Mouse (Mus musculus) lung, embryonic 14.5 days (tissue): ENCODE results near the gene Tanc1. TPM values are rescaled to one million over a fixed set of nuclear protein-coding genes. Genes with fewer than 3 reads are reported as not detected.

Source experiments
- ATAC-seq: fragments of 200-750 bp; cut with Nextera tagmentation; 2 replicates; pipeline ENCODE4 v1.8.0; 2017; ENCODE audit warnings: mild to moderate bottlenecking, moderate TSS enrichment, moderate library complexity; ENCODE audit not compliant: insufficient read depth
- DNase-seq: peaks from one replicate; pipeline ENCODE4 v3.0.0-alpha.2; 2015
- H3K27ac ChIP-seq: fragments of 300-500 bp; sonication (generic); 2 replicates; pipeline ENCODE4 v1.5.1; 2014; ENCODE audit warnings: low read depth, mild to moderate bottlenecking, moderate library complexity
- H3K27me3 ChIP-seq: fragments of 300-500 bp; sonication (generic); 2 replicates; pipeline ENCODE4 v1.6.1; 2014; ENCODE audit warnings: low read length, control low read depth; ENCODE audit not compliant: insufficient read depth
- H3K36me3 ChIP-seq: fragments of 300-500 bp; sonication (generic); 2 replicates; pipeline ENCODE4 v1.6.1; 2014; ENCODE audit warnings: control low read depth; ENCODE audit not compliant: insufficient read depth
- H3K4me1 ChIP-seq: fragments of 300-500 bp; sonication (generic); 2 replicates; pipeline ENCODE4 v1.6.1; 2014; ENCODE audit warnings: antibody characterized with exemption, control low read depth; ENCODE audit not compliant: insufficient read depth
- H3K4me2 ChIP-seq: fragments of 300-500 bp; sonication (generic); 2 replicates; pipeline ENCODE4 v1.6.1; 2014; ENCODE audit warnings: mild to moderate bottlenecking
- H3K4me3 ChIP-seq: fragments of 300-500 bp; sonication (generic); 2 replicates; pipeline ENCODE4 v1.5.1; 2014; ENCODE audit warnings: low read depth, low read length
- H3K9ac ChIP-seq: fragments of 300-500 bp; sonication (generic); 2 replicates; pipeline ENCODE4 v1.6.1; 2014
- H3K9me3 ChIP-seq: fragments of 300-500 bp; sonication (generic); 2 replicates; pipeline ENCODE4 v1.6.1; 2016; ENCODE audit warnings: low read depth, low read length, control low read depth
- CTCF ChIP-seq: IDR thresholded peaks from 2 replicates; pipeline ENCODE4 v1.5.1; 2016; ENCODE audit warnings: antibody characterized with exemption, low read depth
- whole genome bisulfite sequencing: fragments of 180-500 bp; shearing (Covaris S2); extraction: QIAGEN DNeasy Blood & Tissue Kit; methylation state at CpG from one replicate; pipeline ENCODE4 v1.1.7; 2014; 5-methylcytosine and 5-hydroxymethylcytosine counted together
- polyA plus RNA-seq: library from polyadenylated mRNA; unstranded; fragments of >200 nt; fragmentation: Nextera tagmentation; extraction: Ambion mirVana; gene quantifications from 2 replicates; pipeline ENCODE4 v1.2.1, GENCODE M21; 2014

The Tanc1 gene
- polyA plus RNA-seq, 1 experiment from 2014 or later: 31.0 TPM

- TF ChIP-seq CTCF: no peak
- H3K4me2 ChIP-seq: no peak overlapping the region
- WGBS: 55% methylated on average over 13 of the region's 13 CpGs
- 0 out of 2 replicates have a peak, but pooled peaks cover 3% of the 10 kb centered on the region for H3K4me1 ChIP-seq
- no peaks in the 10 kb centered on the region for H3K9me3 ChIP-seq
- ATAC-seq (no peak), DNase-seq (no peak)
- H3K27me3 ChIP-seq: no peaks in the 10 kb centered on the region
- H3K27ac ChIP-seq: no peak overlapping the region
- no peak overlapping the region for H3K4me3 ChIP-seq
- no peak overlapping the region for H3K9ac ChIP-seq
- no peaks in the 10 kb centered on the region for H3K36me3 ChIP-seq
Observed at GRCm38 (mm10) chr2:59707922-59708706, 96.3 kb downstream of the Tanc1 start.

- ATAC-seq: no peak
- WGBS: 83% methylated on average over 6 of the region's 6 CpGs
- no peak for TF ChIP-seq CTCF
- no peak overlapping the region for H3K4me2 ChIP-seq
- no peak overlapping the region for H3K9ac ChIP-seq
- H3K4me3 ChIP-seq: no peak overlapping the region
- H3K9me3 ChIP-seq: no peaks in the 10 kb centered on the region
- no peak for DNase-seq
- H3K27me3 ChIP-seq: no peaks in the 10 kb centered on the region
- no peaks in the 10 kb centered on the region for H3K36me3 ChIP-seq
- no peak overlapping the region for H3K27ac ChIP-seq
- H3K4me1 ChIP-seq: 0 out of 2 replicates have a peak, but pooled peaks cover 8% of the 10 kb centered on the region
Observed at GRCm38 (mm10) chr2:59710771-59711170, 98.9 kb downstream of the Tanc1 start.

- no peak for TF ChIP-seq CTCF
- Histone ChIP-seq H3K36me3 (no peaks in the 10 kb centered on the region), H3K4me1 (0 out of 2 replicates have a peak, but pooled peaks cover 8% of the 10 kb centered on the region), H3K27ac (peak overlapping the region; percentile 81), H3K4me3 (no peak overlapping the region), H3K9me3 (no peaks in the 10 kb centered on the region), H3K4me2 (no peak overlapping the region), H3K9ac (no peak overlapping the region), H3K27me3 (no peaks in the 10 kb centered on the region)
- DNase-seq (no peak), ATAC-seq (0 out of 2 replicates have a peak, but pooled peaks have one; percentile 50)
- WGBS: 47% methylated on average over 8 of the region's 8 CpGs
Observed at GRCm38 (mm10) chr2:59711992-59712391, 100.2 kb downstream of the Tanc1 start.

GRCm38 (mm10) chr2:59712484-59712883 is 100.6 kb downstream of the Tanc1 start:
- Histone ChIP-seq H3K9me3 (no peaks in the 10 kb centered on the region), H3K36me3 (no peaks in the 10 kb centered on the region), H3K4me3 (no peak overlapping the region), H3K4me2 (no peak overlapping the region), H3K27me3 (no peaks in the 10 kb centered on the region), H3K4me1 (0 out of 2 replicates have a peak, but pooled peaks cover 8% of the 10 kb centered on the region), H3K9ac (no peak overlapping the region), H3K27ac (peak overlapping the region; percentile 81)
- WGBS: 43% methylated on average over 9 of the region's 9 CpGs
- peak; percentile 19; the same call in 1 of the 2 replicates for ATAC-seq
- DNase-seq: peak; percentile 67
- no peak for TF ChIP-seq CTCF

- Histone ChIP-seq H3K9ac (no peak overlapping the region), H3K4me3 (no peak overlapping the region), H3K9me3 (no peaks in the 10 kb centered on the region), H3K4me2 (no peak overlapping the region), H3K4me1 (peaks cover 18% of the 10 kb centered on the region), H3K27me3 (no peaks in the 10 kb centered on the region), H3K36me3 (no peaks in the 10 kb centered on the region), H3K27ac (0 out of 2 replicates have a peak overlapping the region, but pooled peaks have one; percentile 39)
- ATAC-seq (no peak), DNase-seq (no peak)
- 67% methylated on average over 9 of the region's 9 CpGs for WGBS
- no peak for TF ChIP-seq CTCF
Observed at GRCm38 (mm10) chr2:59713626-59714556, 102.0 kb downstream of the Tanc1 start.

GRCm38 (mm10) chr2:59714992-59715391 is 103.2 kb downstream of the Tanc1 start:
- Histone ChIP-seq H3K4me2 (no peak overlapping the region), H3K4me1 (peaks cover 25% of the 10 kb centered on the region), H3K9ac (no peak overlapping the region), H3K27me3 (no peaks in the 10 kb centered on the region), H3K4me3 (no peak overlapping the region), H3K36me3 (no peaks in the 10 kb centered on the region), H3K27ac (peak overlapping the region; percentile 16; the same call in 1 of the 2 replicates), H3K9me3 (no peaks in the 10 kb centered on the region)
- DNase-seq: peak; percentile 65
- no peak for TF ChIP-seq CTCF
- ATAC-seq: no peak
- WGBS: 49% methylated on average over 2 of the region's 2 CpGs

GRCm38 (mm10) chr2:59716461-59716860 is 104.6 kb downstream of the Tanc1 start:
- ATAC-seq: no peak
- Histone ChIP-seq H3K36me3 (no peaks in the 10 kb centered on the region), H3K27ac (no peak overlapping the region), H3K9me3 (no peaks in the 10 kb centered on the region), H3K27me3 (no peaks in the 10 kb centered on the region), H3K4me1 (peaks cover 36% of the 10 kb centered on the region), H3K4me3 (no peak overlapping the region), H3K4me2 (no peak overlapping the region), H3K9ac (no peak overlapping the region)
- TF ChIP-seq CTCF: no peak
- 68% methylated on average over 3 of the region's 3 CpGs for WGBS
- no peak for DNase-seq
